Mouse (Mus musculus) forebrain, embryonic 15.5 days (tissue): ENCODE results near the gene Rps6kb2. TPM values are rescaled to one million over a fixed set of nuclear protein-coding genes. Genes with fewer than 3 reads are reported as not detected.

Experiments used
- polyA plus RNA-seq: library from polyadenylated mRNA; unstranded; fragments of >200 nt; fragmentation: Nextera tagmentation; extraction: Ambion mirVana; gene quantifications from 2 replicates; pipeline ENCODE4 v1.2.1, GENCODE M21; 2015

Rps6kb2 gene
- polyA plus RNA-seq, 1 experiment from 2014 or later = 54.1 TPM

Other genes with a start within 250 kb of the Rps6kb2 start
- 1.5 and 1.8 TPM in 2 replicates for gene Aldh3b1, start 233.5 kb downstream of the Rps6kb2 start, polyA plus RNA-seq
- gene Unc93b1, start 228.2 kb downstream of the Rps6kb2 start, polyA plus RNA-seq = 6.6 and 6.9 TPM in 2 replicates
- not detected in 2 replicates for gene Aldh3b3, start 204.7 kb downstream of the Rps6kb2 start, polyA plus RNA-seq
- gene Aldh3b2, start 191.0 kb downstream of the Rps6kb2 start, polyA plus RNA-seq = 0.22 and 0.28 TPM in 2 replicates
- gene Acy3, start 176.8 kb downstream of the Rps6kb2 start, polyA plus RNA-seq = 1.3 and 1.4 TPM in 2 replicates
- 0.13 TPM in 1 of 2 replicates, not detected in the other for gene Tbx10, start 170.6 kb downstream of the Rps6kb2 start, polyA plus RNA-seq
- gene Nudt8, start 162.8 kb downstream of the Rps6kb2 start, polyA plus RNA-seq = 36.0 and 40.8 TPM in 2 replicates
- 6.8 and 7.6 TPM in 2 replicates for gene Gm49405, start 162.7 kb downstream of the Rps6kb2 start, polyA plus RNA-seq
- gene Doc2g, start 160.0 kb downstream of the Rps6kb2 start, polyA plus RNA-seq = 9.0 and 11.1 TPM in 2 replicates
- 225 and 228 TPM in 2 replicates for gene Ndufv1, start 150.5 kb downstream of the Rps6kb2 start, polyA plus RNA-seq
- gene Gstp1, start 125.4 kb downstream of the Rps6kb2 start, polyA plus RNA-seq = 421 and 426 TPM in 2 replicates
- 1.3 and 4.6 TPM in 2 replicates for gene Gstp2, start 117.3 kb downstream of the Rps6kb2 start, polyA plus RNA-seq
- not detected in 2 replicates for gene Gstp3, start 103.8 kb downstream of the Rps6kb2 start, polyA plus RNA-seq
- gene Cabp2, start 81.8 kb downstream of the Rps6kb2 start, polyA plus RNA-seq = not detected in 2 replicates
- 82.1 and 83.2 TPM in 2 replicates for gene Cdk2ap2, start 66.2 kb downstream of the Rps6kb2 start, polyA plus RNA-seq
- gene Pitpnm1, start 63.4 kb downstream of the Rps6kb2 start, polyA plus RNA-seq = 40.7 and 47.2 TPM in 2 replicates
- 90.1 and 92.5 TPM in 2 replicates for gene Aip, start 37.5 kb downstream of the Rps6kb2 start, polyA plus RNA-seq
- gene Gpr152, start 23.6 kb downstream of the Rps6kb2 start, polyA plus RNA-seq = not detected in 2 replicates
- 0.10 and 0.15 TPM in 2 replicates for gene Cabp4, start 19.3 kb downstream of the Rps6kb2 start, polyA plus RNA-seq
- gene Coro1b, start 14.7 kb downstream of the Rps6kb2 start, polyA plus RNA-seq = 144 and 145 TPM in 2 replicates
- 0.59 and 1.1 TPM in 2 replicates for gene Ptprcap, start 9.8 kb downstream of the Rps6kb2 start, polyA plus RNA-seq
- gene Carns1, start 12.1 kb upstream of the Rps6kb2 start, polyA plus RNA-seq = 3.4 and 4.2 TPM in 2 replicates
- 0.70 and 0.86 TPM in 2 replicates for gene Tbc1d10c, start 27.9 kb upstream of the Rps6kb2 start, polyA plus RNA-seq
- gene Ppp1ca, start 28.7 kb upstream of the Rps6kb2 start, polyA plus RNA-seq = 560 and 578 TPM in 2 replicates
- 22.6 and 25.2 TPM in 2 replicates for gene Rad9a, start 38.3 kb upstream of the Rps6kb2 start, polyA plus RNA-seq
- 0.39 and 0.43 TPM in 2 replicates for gene Clcf1, start 50.9 kb upstream of the Rps6kb2 start, polyA plus RNA-seq
- not detected in 2 replicates for gene AC109138.7, start 51.0 kb upstream of the Rps6kb2 start, polyA plus RNA-seq
- 17.2 and 18.1 TPM in 2 replicates for gene Pold4, start 68.5 kb upstream of the Rps6kb2 start, polyA plus RNA-seq
- gene Ssh3, start 105.8 kb upstream of the Rps6kb2 start, polyA plus RNA-seq = 5.2 and 6.7 TPM in 2 replicates
- gene Ankrd13d, start 119.8 kb upstream of the Rps6kb2 start, polyA plus RNA-seq = 25.1 and 26.2 TPM in 2 replicates
- gene Grk2, start 142.9 kb upstream of the Rps6kb2 start, polyA plus RNA-seq = 20.5 and 24.9 TPM in 2 replicates
- gene Kdm2a, start 234.9 kb upstream of the Rps6kb2 start, polyA plus RNA-seq = 40.3 and 43.3 TPM in 2 replicates